Mouse (Mus musculus): ENCODE results near the gene Zdhhc16.
"Not testable (repeated sequence)": the region's sequence is repeated elsewhere in the genome, so short reads cannot be mapped to it uniquely, and the experiment has no call there.

The Zdhhc16 gene

GRCm38 (mm10) chr19:41913774-41914591 lies 19.3 kb upstream of the Zdhhc16 start:
- no peak for DNase-seq

GRCm38 (mm10) chr19:41914592-41914882 lies 18.7 kb upstream of the Zdhhc16 start:
- not testable (repeated sequence) for DNase-seq

DNA sequence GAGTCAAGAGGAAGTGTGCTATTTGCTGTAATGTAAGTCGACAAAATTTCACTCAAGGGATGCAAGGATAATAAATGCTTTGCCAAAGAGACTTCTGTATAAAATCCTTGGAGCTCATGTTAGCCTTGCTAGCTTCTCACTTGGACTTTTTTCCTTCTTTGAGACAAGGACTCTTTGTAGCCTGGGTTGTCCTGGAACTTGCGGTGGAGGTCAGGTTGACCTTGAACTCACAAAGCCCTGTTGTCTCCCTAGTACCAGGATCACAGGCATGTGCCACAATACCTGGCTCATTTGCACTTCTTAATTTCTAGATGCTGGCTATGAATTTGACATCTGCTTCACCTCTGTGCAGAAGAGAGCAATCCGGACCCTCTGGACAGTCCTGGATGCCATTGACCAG lies 18.0 kb upstream of the Zdhhc16 start:
- DNase-seq: no peak

DNA sequence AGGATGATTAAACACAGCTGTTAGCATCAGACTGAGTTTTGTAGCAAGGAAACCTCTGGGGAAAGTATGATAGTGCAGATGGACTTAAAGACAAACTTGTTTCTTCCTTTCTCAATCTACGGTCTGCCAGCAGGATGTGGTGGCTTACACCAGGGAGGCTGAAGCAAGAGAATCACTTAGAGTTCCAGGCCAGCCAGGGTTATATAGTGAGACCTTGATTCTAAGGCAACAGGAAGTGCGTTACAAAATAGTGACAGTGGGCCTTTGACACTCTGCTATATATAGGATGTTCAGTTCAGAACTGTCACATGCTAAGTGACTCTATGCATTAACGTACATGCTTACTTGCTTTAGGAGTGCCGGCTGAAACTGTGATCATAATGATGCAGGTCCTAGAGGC lies 16.4 kb upstream of the Zdhhc16 start:
- no peak for DNase-seq

DNA sequence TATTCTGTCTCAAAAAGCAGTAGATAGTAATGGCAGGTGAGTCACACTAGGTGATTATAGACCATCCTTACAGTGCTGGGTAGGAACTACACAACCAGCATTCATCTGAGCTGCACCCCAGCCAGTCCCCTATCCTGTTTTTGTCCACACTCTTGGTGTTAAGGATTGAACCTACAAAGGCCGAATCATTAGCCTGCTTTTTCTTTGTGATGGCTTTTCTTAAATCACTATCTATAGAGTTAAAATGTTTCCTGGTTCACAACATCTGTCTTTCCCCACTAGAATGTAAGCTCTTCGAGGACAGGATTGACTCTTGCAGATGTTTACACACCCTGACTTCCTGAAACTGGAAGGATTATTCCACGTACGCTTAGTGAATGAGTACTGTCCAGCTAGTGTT lies 13.8 kb upstream of the Zdhhc16 start:
- no peak for DNase-seq

GRCm38 (mm10) chr19:41920412-41921067 lies 12.7 kb upstream of the Zdhhc16 start:
- DNase-seq: no peak

GRCm38 (mm10) chr19:41932686-41933085 lies 594 bp upstream of the Zdhhc16 start:
- DNase-seq: no peak

DNA sequence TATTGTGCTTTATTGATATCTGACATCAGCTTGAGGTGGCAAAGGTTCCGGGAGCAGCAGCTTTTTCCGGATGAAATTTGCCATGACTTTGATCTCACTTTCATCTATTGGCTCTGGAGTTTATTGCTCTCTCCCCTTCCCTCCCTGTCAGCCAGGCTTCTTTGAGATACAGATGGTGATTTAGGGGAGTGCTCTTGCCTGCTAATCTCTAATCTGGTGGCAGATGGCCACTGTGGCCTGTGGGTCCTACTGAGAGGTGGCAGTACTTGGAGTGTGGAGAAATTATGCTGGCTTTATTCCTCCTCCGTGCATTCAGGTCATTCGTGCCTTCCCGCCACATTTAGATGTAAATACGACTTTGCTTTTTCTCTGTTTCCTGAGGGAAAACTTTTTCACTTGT lies 844 bp downstream of the Zdhhc16 start:
- DNase-seq: no peak

- no peak for DNase-seq
Measured at GRCm38 (mm10) chr19:41935921-41936320, 2.6 kb downstream of the Zdhhc16 start.

GRCm38 (mm10) chr19:41938539-41938938 lies 5.3 kb downstream of the Zdhhc16 start:
- DNase-seq: no peak

DNA sequence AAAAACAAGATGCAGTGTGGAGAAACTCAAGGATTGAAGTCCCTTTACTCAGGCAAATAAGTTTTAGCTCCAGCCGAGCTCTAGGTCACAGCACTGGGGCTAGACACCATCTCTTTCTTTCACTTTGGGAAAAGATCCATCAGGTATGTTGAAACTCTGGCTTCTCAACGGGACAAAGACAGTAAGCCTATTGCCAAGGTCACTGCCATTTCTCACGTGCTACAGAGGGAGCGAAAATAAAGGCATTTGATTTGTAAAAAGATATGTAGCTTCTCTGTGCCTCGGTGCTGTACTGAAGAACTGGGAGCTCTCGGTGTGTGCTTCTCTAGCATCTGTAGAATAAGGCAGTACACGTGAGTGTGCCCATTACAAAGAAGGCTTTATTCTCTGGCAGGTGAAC lies 10.6 kb downstream of the Zdhhc16 start:
- DNase-seq: no peak

GRCm38 (mm10) chr19:41952287-41952686 lies 19.0 kb downstream of the Zdhhc16 start:
- DNase-seq: peak; percentile 23

- no peak for DNase-seq
Measured at GRCm38 (mm10) chr19:41953574-41953973, 20.3 kb downstream of the Zdhhc16 start.

- DNase-seq: no peak
Measured at GRCm38 (mm10) chr19:41969618-41970017, 36.3 kb downstream of the Zdhhc16 start.

DNA sequence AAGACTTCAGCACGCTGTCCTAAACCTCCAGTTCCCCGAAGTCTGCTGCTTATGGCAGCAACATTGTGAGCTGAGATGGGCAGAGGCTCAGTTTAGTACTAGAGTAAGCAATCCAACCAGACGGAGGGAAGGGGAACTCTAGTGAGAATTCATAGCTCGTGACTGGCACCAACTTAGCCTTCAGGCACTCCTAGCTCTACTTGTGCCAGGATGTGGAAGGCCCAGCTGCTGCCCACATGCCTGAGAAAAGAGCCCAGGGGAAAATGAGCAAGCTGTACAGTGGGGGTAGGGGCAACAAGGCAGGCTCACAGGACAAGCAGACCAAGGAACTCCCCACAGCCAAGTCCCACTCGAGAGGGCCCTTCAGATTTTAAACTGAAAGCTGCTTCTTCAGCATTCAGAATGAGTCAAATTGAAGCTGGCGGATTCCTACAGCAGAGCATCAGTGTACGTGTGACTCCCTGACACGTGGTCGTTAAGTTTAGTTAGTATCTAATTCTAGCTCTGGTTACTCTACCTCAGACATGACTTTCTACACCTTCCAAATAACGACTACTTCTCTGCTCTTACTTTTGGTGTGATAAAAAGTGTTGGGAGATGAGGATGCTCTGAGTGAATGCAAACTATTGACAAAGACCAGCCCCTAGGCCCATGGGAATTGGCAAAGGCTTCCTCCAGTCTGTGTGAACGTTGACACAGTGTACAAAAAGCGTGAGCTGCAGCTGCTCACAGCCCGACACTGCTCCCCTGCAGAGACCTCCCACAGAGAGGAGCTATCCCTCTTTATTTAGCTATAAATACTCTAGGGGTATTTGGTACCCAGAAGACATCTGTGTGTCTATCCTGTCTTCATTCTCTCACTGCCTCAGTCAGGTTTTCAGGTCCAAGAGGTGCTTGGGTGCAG lies 40.9 kb downstream of the Zdhhc16 start:
- DNase-seq: no peak

GRCm38 (mm10) chr19:41980422-41980818 lies 47.1 kb downstream of the Zdhhc16 start:
- DNase-seq: no peak

- DNase-seq: peak; percentile 98
Measured at GRCm38 (mm10) chr19:41980819-41981594, 47.7 kb downstream of the Zdhhc16 start, which contains the start of gene Mms19. Mms19 (minus strand) TSS chr19:41981157.

DNA sequence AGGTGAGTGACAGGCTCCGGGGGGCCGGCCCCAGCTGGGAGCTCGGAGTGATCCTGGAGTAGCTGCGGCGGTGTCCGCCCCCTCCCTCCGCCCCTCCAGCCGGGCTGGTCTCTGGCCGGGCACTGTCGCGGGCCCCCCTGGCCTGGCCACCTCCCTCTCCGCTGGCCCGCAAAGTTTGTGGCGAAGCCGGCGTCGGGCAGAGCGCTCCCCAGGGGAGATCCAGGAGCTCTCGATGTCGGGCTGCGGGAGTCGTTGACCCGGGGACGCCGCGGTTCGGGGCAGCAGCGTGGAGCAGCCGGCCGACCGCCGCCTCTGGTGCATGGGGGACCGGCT lies 48.3 kb downstream of the Zdhhc16 start, which contains the start of gene Ubtd1:
TSS of gene Ubtd1 (plus strand) at position 169 of the 333 bp plus-strand sequence.
- no peak for DNase-seq

GRCm38 (mm10) chr19:41981931-41982790 lies 48.9 kb downstream of the Zdhhc16 start:
- peak; percentile 71 for DNase-seq

GRCm38 (mm10) chr19:41982791-41983150 lies 49.5 kb downstream of the Zdhhc16 start:
- DNase-seq: no peak

GRCm38 (mm10) chr19:41985994-41986393 lies 52.7 kb downstream of the Zdhhc16 start:
- DNase-seq: no peak

GRCm38 (mm10) chr19:41987206-41987605 lies 53.9 kb downstream of the Zdhhc16 start:
- DNase-seq: no peak
